Mouse (Mus musculus): ENCODE results near the gene Gucd1.

DNA sequence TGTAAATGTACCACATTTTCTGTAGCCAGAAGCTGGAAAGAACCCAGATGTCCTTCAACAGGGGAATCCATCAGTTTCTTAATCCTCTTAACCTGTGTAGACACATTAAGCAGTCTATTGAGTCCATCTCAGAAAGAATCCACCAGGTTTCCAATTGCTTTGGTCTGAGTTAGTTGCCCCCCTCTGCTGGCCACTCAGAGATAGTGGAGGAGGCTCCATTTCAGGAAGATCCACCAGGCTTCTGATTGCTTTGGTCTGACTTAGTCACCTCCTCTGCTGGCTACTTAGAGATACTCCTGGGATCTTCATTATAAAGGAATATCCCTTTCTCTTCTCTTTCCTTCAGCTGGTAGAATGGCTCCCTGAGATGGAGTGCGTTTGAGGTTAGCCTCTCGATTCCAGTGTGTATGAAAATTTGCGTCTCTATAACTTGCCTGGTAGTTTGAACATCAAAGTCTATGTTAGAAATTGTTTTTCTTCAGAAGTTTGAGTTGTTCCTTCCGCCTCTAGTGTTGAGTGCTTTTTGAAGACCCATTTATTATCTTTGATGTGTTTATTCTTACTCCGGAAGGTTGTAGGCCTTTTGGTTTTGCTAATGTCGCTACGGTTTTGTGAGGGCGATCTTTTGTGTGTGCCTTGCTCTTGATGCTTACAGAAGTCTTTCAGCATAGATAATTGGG is 100.3 kb downstream of the Gucd1 start:
- no peak for TF ChIP-seq POLR2A (IDR thresholded peaks at IDR 0.05; ENCODE audit: control insufficient read depth, extremely low read depth, insufficient read depth, low read length, poor library complexity)
- no peak for TF ChIP-seq CTCF (IDR thresholded peaks at IDR 0.05; ENCODE audit: borderline replicate concordance, control insufficient read depth, extremely low read depth, insufficient read depth, low read length, poor library complexity)
